Mouse (Mus musculus): Measurements from ENCODE around the gene Fmnl2.

Gene Fmnl2

DNA sequence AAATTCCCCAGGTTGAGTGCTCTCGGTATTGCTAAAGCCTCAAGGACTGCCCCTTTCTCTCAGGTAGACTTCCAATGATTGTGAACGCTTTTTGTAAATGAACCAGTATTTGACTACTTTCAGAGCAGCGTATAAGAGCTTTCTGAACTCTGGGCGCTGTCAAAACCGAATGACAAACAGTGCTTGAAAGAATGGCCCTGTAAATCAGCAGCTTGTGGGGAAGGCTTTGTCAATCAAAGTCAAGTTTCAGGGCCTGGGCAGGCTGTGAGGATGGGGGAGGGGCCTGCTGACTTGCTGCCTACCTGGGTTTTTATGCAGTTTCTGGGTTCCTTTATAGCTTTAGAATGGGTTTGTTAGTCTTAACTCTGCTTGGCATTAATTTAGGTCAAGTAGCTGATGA lies 56.1 kb downstream of the Fmnl2 start:
- DNase-seq (ENCODE audit: low spot score), result no peak

GRCm38 (mm10) chr2:52915536-52915935 lies 57.9 kb downstream of the Fmnl2 start:
- no peak for DNase-seq (ENCODE audit: low spot score)

DNA sequence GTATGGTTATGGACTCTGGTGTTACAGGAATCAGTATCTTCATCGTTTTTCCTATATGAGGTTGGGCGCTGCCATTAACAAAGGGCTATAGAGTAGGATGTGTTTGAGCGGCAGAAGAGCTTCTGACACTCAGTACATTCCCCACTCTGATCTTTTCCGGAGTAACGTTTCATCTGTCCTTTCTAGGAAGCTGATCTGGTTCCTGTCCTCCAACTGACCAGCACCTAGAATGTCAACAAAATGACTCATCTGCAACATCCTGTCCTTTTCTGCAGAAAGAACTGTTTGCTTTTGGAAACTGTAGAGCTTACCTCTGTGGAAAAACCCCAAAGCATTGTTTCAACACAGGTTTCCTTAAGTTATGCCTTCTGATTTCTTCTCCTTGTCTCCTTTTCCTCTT lies 60.4 kb downstream of the Fmnl2 start:
- no peak for DNase-seq (ENCODE audit: low spot score)

DNA sequence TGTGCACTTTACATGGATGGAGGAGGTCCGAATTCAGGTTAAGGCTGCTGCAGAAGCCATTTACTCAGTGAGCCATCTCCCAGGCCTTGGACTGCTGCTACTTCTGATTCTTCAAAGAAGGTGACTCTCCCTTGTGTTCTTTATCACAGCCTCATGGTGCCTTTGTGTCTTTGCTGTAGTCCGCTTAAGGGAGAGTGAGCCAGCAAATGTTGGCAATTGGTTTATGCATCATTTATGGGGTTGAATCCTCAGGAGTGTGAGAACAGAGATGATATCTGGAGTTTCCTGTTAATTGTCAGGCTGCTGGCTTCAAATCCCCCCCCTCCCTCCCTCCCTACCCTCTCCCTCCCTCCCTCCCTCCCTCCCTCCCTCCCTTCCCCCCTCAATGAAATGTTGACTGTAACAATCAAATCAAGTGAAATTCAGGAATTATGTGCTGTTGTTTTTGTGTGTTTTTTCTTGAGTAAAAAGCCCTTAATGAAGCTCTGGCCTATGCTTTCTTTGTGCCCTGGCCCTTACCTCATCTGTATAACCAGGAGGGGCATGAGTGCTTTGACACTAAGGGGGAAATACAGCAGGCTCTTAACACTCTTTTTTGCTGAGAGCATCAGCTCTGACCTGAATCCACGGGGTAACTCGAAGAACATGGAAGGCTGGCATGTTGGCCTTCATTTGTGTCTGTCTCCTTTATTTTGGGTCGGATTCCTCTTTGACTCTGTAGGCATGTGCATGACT lies 63.2 kb downstream of the Fmnl2 start:
- no peak for DNase-seq (ENCODE audit: low spot score)

GRCm38 (mm10) chr2:52925062-52925461 lies 67.4 kb downstream of the Fmnl2 start:
- no peak for DNase-seq (ENCODE audit: low spot score)

DNA sequence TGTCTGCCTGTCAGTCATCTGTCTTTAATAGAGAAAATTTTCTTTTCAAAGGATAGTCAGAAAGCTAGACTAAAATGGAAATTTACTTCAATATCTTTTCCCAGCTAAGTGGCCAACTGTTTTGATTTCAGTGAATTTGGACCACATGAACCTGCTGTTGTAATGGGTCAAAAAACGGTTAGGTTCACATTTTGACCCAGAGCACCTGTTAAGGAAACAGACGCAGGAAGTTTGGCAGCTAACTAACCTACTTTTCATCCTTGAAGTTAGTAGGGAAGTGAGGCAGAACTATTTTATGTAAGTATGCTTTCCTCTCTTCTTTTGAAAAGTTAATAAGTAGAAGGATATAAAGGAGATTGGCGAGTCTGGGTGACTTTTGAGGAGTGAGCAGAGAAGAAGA lies 69.7 kb downstream of the Fmnl2 start:
- DNase-seq (ENCODE audit: low spot score), result no peak

- DNase-seq (ENCODE audit: low spot score), result no peak
Observed at GRCm38 (mm10) chr2:52927858-52928301, 70.2 kb downstream of the Fmnl2 start.

DNA sequence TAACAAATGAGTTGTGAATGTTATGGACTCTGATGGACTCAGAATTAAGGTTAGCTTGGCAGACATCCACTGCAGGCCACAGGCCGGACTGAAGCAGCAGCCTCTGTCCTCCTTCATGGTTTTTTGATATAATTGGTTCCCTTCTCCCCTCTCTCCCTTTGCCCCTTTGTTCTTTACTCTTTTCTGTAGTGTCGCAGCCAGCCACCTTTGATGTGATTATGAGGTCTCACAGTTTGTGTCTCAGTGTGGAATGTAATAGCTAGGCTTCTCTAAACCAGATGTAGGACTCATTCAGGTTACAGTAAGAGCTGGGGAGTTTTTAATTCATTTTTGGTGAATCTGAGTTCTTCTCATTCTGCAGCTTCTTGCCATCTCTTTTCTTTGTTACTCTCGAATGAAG lies 70.7 kb downstream of the Fmnl2 start:
- DNase-seq (ENCODE audit: low spot score), result no peak

- no peak for DNase-seq (ENCODE audit: low spot score)
Observed at GRCm38 (mm10) chr2:52930106-52930868, 72.6 kb downstream of the Fmnl2 start.

GRCm38 (mm10) chr2:52931315-52931714 lies 73.7 kb downstream of the Fmnl2 start:
- DNase-seq (ENCODE audit: low spot score), result no peak

DNA sequence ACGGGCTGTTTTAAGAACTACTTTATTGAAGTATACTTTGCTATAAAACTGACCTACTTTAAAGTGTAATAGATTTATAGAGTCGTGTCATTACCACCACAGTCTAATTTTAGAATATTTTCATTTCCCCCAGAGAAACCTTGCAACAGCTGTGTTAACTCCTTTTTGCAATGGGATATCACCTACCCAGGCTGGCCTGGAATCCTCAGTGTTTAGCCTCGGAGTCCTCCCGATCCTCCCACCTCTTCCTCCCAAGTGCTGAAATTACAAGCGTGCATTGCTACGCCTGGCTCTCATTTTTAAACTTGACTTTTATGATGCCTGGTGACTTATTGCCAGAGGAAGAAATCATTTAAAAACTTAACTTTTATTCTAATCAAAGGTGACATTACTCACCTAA lies 78.2 kb downstream of the Fmnl2 start:
- no peak for DNase-seq (ENCODE audit: low spot score)

- no peak for DNase-seq (ENCODE audit: low spot score)
Observed at GRCm38 (mm10) chr2:52938351-52939074, 80.9 kb downstream of the Fmnl2 start.

GRCm38 (mm10) chr2:52943644-52944423 lies 86.2 kb downstream of the Fmnl2 start:
- DNase-seq (ENCODE audit: low spot score), result no peak

DNA sequence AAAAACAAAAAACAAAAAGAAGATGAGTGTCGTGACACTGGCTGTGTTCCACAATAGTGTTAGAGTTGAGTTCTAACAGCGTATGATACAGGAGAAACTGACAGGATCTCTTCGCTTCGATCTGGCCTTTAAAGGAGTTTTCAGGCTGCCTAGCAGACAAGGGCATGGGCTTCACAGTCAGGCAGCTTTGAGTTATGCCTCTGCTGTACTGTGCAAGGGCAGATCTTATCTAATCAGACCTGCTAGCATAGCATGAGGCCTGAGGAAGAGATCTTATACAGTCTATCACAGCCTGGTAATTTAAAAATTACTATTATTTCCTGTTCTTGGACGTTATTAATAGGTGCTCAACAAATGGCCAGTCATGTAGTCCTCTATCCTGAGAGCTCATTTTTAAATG lies 86.9 kb downstream of the Fmnl2 start:
- no peak for DNase-seq (ENCODE audit: low spot score)

- DNase-seq (ENCODE audit: low spot score), result no peak
Observed at GRCm38 (mm10) chr2:52946074-52946473, 88.4 kb downstream of the Fmnl2 start.

DNA sequence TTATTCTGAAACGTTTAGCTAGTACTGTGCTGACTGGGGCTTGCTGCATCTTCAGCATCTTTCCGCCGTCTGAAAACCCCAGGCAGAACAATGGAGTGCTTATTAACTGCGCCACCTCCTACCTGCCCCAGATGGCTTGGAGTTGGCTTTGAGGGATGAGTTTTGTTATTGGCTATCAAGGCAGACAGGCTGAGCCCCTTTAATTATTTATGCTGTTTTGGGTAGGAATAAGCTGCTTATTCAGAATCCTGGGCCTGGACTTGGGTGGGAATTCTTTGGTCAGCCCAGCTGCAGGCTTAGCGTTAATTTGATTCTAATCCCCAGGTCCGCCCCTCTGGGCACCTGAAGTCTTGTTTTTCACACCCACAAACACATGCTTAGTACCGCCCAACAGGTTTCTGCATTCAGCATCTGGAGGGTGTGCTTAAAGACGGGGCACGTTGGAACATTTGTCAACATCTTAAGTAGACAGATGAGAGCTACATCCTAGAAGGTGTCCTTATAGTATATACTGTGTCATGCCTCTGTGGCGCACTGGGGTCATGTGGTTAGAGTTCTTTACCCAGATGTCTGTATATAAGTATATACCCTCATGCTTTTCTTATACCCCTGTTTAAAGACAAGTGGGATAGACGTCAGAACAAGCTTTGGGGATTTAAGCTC lies 89.0 kb downstream of the Fmnl2 start:
- no peak for DNase-seq (ENCODE audit: low spot score)

DNA sequence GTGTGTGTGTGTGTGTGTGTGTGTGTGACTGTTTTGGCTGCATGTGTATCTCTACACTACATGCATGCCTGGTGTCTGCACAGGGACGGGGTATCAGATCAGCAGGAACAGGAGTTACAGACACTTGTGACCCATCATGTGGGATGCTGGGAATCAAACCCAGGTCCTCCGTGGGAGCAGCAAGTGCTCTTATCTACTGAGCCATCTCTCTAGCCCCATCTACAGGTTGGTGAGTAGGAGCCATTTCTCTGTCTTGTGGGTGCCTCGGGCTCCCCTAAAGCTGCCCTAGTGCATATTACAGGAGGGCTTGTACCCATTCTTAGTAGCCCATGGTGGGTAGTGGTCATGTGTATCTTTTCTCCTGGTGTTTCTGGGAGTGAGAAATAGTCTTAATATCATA lies 90.7 kb downstream of the Fmnl2 start:
- no peak for DNase-seq (ENCODE audit: low spot score)

DNA sequence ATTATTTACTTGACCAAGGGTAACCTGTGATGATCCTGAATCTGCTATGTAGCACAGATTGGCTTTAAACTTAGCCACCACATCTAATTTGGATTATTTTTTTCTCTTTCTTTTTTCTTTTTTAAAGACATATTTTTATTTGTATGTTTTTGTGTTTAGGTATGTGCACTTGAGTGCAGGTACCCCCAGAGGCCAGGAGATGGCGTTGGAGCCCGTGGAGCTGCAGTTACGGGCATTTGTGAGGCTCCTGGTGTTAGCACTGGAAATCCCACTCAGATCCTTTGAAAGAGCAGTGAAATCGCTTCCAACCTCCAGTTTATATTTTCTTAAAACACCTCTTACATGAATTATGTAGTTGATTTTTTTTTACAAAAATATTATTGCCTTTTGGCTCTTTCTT lies 91.9 kb downstream of the Fmnl2 start:
- no peak for DNase-seq (ENCODE audit: low spot score)

GRCm38 (mm10) chr2:52950226-52950625 lies 92.6 kb downstream of the Fmnl2 start:
- no peak for DNase-seq (ENCODE audit: low spot score)

DNA sequence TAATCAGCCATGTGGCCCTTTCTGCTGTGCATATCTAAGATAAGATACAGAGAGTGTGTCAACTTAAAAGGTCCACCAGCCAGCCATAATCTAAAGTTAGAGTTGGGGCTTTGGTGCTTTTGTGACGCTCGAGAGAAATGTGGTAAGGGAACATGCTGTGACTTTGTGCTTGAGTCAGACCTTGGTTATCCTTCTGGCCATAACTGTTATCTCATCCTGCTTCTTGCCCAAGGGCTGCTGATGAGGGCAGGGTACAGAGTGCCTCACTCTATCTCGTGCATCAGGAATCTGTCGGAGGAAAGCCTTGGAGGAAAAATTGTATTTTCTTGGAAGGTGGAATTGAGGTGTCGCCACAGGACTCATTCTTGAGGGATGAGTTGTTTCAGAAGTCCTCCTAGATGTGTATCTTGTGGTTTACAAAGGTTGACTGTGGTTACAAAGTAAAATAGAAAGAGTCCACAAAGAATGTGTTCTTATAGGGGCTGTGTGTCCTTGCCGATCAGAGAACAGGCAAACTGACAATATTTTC lies 94.6 kb downstream of the Fmnl2 start:
- DNase-seq (ENCODE audit: low spot score), result no peak

- peak; percentile 86 for DNase-seq (ENCODE audit: low spot score)
Observed at GRCm38 (mm10) chr2:52955090-52955489, 97.4 kb downstream of the Fmnl2 start.
